Mouse (Mus musculus): Measurements from ENCODE around the gene Pcgf2.

DNA sequence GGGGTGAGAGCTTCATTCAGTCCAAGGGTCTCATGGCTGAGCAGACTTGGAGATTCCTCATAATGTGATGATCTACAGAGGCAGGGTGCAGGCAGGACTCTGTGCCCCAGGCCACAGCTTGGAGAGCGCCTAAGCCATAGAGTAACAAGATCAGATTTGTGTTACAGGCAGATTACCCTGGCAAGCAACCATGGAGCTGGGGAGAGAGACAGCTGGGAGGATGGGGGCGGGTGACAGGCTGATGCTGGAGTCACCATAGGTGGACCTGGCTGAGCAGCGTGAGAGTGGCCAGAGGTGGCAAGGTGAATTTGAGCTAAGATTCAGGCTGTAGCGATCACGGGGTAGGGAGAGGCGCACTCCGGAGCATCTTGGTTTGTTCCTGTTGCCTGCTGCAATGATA, 32.1 kb downstream of the Pcgf2 start:
- no peak for TF ChIP-seq CTCF (IDR thresholded peaks at IDR 0.05; ENCODE audit: low read depth, low read length)
- no peak for TF ChIP-seq POLR2A (IDR thresholded peaks at IDR 0.05; ENCODE audit: extremely low read depth, insufficient read depth, low read length)

All from liver, adult 2 months (tissue).